Mouse (Mus musculus) lung, adult 2 months (tissue): ENCODE measurements around the gene Aph1c.

ENCODE experiments used
- CTCF ChIP-seq: fragments of 200-500 bp; IDR thresholded peaks from 2 replicates; pipeline ENCODE4 v1.5.1; 2011; ENCODE audit warnings: mild to moderate bottlenecking, low read length, control low read depth; ENCODE audit not compliant: insufficient read depth
- POLR2A ChIP-seq: fragments of 200-500 bp; IDR thresholded peaks from 2 replicates; pipeline ENCODE4 v1.6.1; 2011; ENCODE audit warnings: low read depth, mild to moderate bottlenecking, control low read depth, low read length, borderline replicate concordance; ENCODE audit errors: extremely low read depth

GRCm38 (mm10) chr9:66825990-66826389 is 8.5 kb downstream of the Aph1c start:
- peak; percentile 21; the same call in 1 of the 2 replicates for TF ChIP-seq CTCF
- no peak for TF ChIP-seq POLR2A
